Mouse (Mus musculus) kidney, adult 2 months (tissue): ENCODE data around the gene Dgke. TPM values are rescaled to one million over a fixed set of nuclear protein-coding genes. Genes with fewer than 3 reads are reported as not detected.
A peak's percentile ranks its signal among the peaks of the same experiment; 100 is the strongest.
"Not testable (repeated sequence)": the region's sequence is repeated elsewhere in the genome, so short reads cannot be mapped to it uniquely, and the experiment has no call there.

Source experiments
- DNase-seq: peaks from one replicate; pipeline ENCODE4 v3.0.0; 2021
- H3K27ac ChIP-seq: fragments of 200-500 bp; 2 replicates; pipeline ENCODE4 v1.5.1; 2012; ENCODE audit warnings: low read depth, low read length, control low read depth, inconsistent platforms; ENCODE audit not compliant: insufficient read depth
- H3K27me3 ChIP-seq: fragments of 200-500 bp; replicated peaks from 2 replicates; pipeline ENCODE4 v1.6.1; 2012; ENCODE audit warnings: mild to moderate bottlenecking, moderate library complexity, low read length, inconsistent platforms; ENCODE audit not compliant: control insufficient read depth, insufficient read depth
- H3K36me3 ChIP-seq: fragments of 200-500 bp; 2 replicates; pipeline ENCODE4 v1.6.1; 2012; ENCODE audit warnings: mild to moderate bottlenecking, moderate library complexity, low read length, inconsistent platforms; ENCODE audit not compliant: control insufficient read depth, insufficient read depth
- H3K4me1 ChIP-seq: fragments of 200-500 bp; 2 replicates; pipeline ENCODE4 v1.6.1; 2011; ENCODE audit warnings: low read length; ENCODE audit not compliant: control insufficient read depth, insufficient read depth
- H3K4me3 ChIP-seq: fragments of 200-500 bp; 2 replicates; pipeline ENCODE4 v1.5.1; 2011; ENCODE audit warnings: mild to moderate bottlenecking, low read depth, low read length, control low read depth; ENCODE audit not compliant: insufficient read depth
- CTCF ChIP-seq: fragments of 200-500 bp; conservative IDR thresholded peaks from 2 replicates; pipeline ENCODE4 v1.5.1; 2011; ENCODE audit warnings: low read depth, mild to moderate bottlenecking, control low read depth, low read length, moderate library complexity, mixed read lengths; ENCODE audit not compliant: insufficient read depth, insufficient read length
- POLR2A ChIP-seq: fragments of 200-500 bp; IDR thresholded peaks from one replicate; pipeline ENCODE4 v1.6.1; 2011; ENCODE audit warnings: low read depth, low read length, control low read depth
- WGBS: fragments of 180-500 bp; shearing (Covaris S2); methylation state at CpG from one replicate; pipeline ENCODE4 v1.1.7; 2018; 5-methylcytosine and 5-hydroxymethylcytosine counted together
- polyA plus RNA-seq: library from polyadenylated mRNA; depleted of rRNA; stranded (reverse); fragments of >200 nt; gene quantifications from 2 replicates; pipeline ENCODE4 v1.2.3, GENCODE M21; 2012

The Dgke gene
- polyA plus RNA-seq, 1 experiment, result 2.4 TPM

GRCm38 (mm10) chr11:89098930-89099329, 32.3 kb upstream of the Dgke start:
- no peak for DNase-seq
- Histone ChIP-seq H3K4me1 (no peaks in the 10 kb centered on the region), H3K27ac (no peak overlapping the region), H3K36me3 (no peaks in the 10 kb centered on the region), H3K4me3 (no peak overlapping the region), H3K27me3 (no peaks in the 10 kb centered on the region)
- TF ChIP-seq CTCF, result no peak
- no peak for TF ChIP-seq POLR2A
- 64% methylated on average over 6 of the region's 6 CpGs for WGBS

DNA sequence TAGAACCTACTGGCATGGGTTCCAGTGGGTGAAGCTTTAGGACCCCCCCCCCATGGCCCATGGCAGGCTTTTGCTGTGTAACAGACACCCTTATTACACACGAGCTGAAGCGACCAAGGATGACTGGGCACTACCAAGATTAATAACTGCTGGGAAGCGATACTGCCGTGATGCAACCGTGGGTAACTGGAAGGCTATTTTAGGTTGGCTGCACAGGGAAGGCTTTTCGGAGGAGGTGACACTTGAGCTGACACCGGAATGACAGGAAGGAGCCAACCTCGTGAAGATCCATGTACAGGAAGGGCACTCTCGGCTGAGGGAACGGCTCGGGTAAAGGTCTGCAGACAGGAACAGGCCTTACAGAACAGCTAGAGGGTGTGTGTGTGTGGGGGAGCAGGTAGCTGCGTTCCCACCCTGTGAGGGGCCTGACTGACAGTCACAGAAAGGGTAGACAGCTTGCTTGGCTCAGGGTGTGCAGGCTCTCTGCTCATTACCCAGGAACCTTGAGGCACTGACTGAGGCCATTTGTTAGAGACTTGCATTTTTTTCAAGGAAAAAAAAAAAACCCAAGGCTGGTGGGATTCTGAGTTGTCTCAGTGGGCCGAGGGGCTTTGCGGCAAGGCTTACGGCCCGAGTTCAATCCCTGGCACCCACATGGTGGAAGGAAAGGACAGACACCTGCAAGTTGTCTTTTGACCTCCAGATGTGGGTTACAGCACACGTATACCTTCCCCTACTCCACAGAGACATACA, 31.6 kb upstream of the Dgke start:
- Histone ChIP-seq H3K36me3 (no peaks in the 10 kb centered on the region), H3K27ac (no peak overlapping the region), H3K27me3 (no peaks in the 10 kb centered on the region), H3K4me1 (no peaks in the 10 kb centered on the region), H3K4me3 (no peak overlapping the region)
- TF ChIP-seq CTCF, result no peak
- TF ChIP-seq POLR2A, result no peak
- WGBS, result 50% methylated on average over 17 of the region's 17 CpGs
- DNase-seq, result no peak

- not testable (repeated sequence) for H3K27ac ChIP-seq, H3K36me3 ChIP-seq, H3K4me3 ChIP-seq, H3K27me3 ChIP-seq, H3K4me1 ChIP-seq, DNase-seq
- WGBS, result 92% methylated on average over 10 of the region's 10 CpGs
These were observed 30.6 kb upstream of the Dgke start for GRCm38 (mm10) chr11:89097292-89097691.

GRCm38 (mm10) chr11:89095306-89095705, 28.7 kb upstream of the Dgke start:
- 68% methylated on average over 3 of the region's 3 CpGs for WGBS
- Histone ChIP-seq H3K27ac (no peak overlapping the region), H3K4me3 (no peak overlapping the region)

DNA sequence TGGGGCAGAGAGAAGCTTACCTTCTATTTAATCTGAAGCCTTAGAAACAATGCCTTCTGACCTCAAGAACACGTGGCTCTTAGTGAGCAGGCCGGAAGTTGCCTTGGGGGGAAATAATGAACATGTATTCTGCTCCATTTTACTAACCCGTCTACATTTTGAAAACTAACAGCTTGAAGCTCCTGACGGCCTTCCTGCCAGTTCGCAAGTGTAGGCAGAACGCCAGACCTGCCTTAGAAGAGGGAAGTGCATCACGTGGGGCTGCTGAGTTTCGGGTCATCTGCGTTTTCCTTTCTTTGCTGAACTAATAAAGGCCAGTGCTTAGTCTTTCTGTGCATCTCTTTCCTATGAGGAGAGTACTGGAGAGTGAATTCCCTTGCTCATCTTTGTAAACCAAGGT, 26.1 kb upstream of the Dgke start:
- TF ChIP-seq CTCF, result no peak
- no peak for TF ChIP-seq POLR2A
- Histone ChIP-seq H3K27ac (no peak overlapping the region), H3K4me1 (no peaks in the 10 kb centered on the region), H3K36me3 (no peaks in the 10 kb centered on the region), H3K27me3 (no peaks in the 10 kb centered on the region), H3K4me3 (no peak overlapping the region)
- DNase-seq, result peak; percentile 65
- 57% methylated on average over 9 of the region's 9 CpGs for WGBS

More at GRCm38 (mm10) chr11:89095306-89095705, 28.7 kb upstream of the Dgke start:
- H3K36me3 ChIP-seq, result no peaks in the 10 kb centered on the region
- TF ChIP-seq POLR2A, result no peak
- TF ChIP-seq CTCF, result no peak
- no peaks in the 10 kb centered on the region for H3K27me3 ChIP-seq
- DNase-seq, result no peak
- no peaks in the 10 kb centered on the region for H3K4me1 ChIP-seq

- WGBS, result 94% methylated on average over 6 of the region's 7 CpGs
- DNase-seq, result not testable (repeated sequence)
These were observed 23.7 kb upstream of the Dgke start for GRCm38 (mm10) chr11:89090359-89090758.

GRCm38 (mm10) chr11:89088754-89089153, 22.1 kb upstream of the Dgke start:
- no peak overlapping the region for H3K4me3 ChIP-seq
- no peak for DNase-seq
- no peak overlapping the region for H3K27ac ChIP-seq
- H3K4me1 ChIP-seq, result no peaks in the 10 kb centered on the region
- TF ChIP-seq POLR2A, result no peak
- TF ChIP-seq CTCF, result peak; percentile 25; the same call in 1 of the 2 replicates
- no peaks in the 10 kb centered on the region for H3K27me3 ChIP-seq
- H3K36me3 ChIP-seq, result no peaks in the 10 kb centered on the region
- 93% methylated on average over 4 of the region's 4 CpGs for WGBS

More at GRCm38 (mm10) chr11:89090359-89090758, 23.7 kb upstream of the Dgke start:
- H3K36me3 ChIP-seq, H3K27ac ChIP-seq, H3K27me3 ChIP-seq, H3K4me1 ChIP-seq, H3K4me3 ChIP-seq: not testable (repeated sequence)

DNA sequence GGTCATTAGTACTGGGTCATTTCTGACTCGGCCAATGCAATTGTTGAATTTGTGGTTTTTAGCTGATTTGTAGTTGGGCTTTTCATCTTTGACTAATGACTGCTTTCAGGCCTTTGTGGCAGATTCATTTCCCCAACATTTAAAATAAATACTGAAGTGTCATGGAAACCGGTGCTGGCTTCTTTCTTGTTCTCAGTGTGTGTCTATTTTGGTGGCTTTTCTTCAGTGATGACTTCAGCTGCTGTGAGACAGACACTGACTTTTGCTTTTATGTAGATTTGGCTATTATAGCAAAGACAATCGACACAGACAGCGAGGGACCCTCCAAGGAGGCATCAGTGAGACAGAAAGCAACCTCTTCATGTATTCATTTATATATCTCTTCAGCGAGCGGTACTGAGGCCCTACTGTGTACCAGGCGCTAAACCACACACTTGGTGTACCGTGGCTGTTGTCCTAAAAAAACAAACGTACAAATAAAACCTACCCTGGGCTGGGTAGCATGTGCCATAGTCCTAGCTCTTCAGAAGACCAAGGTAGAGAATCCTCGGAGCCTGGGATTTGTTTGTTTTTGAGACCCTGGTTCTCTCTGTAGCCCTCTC, 19.7 kb upstream of the Dgke start:
- 72% methylated on average over 10 of the region's 10 CpGs for WGBS
- DNase-seq, result no peak

More for the DNA sequence above, 19.7 kb upstream of the Dgke start:
- Histone ChIP-seq H3K4me3 (no peak overlapping the region), H3K4me1 (no peaks in the 10 kb centered on the region), H3K27ac (no peak overlapping the region), H3K36me3 (no peaks in the 10 kb centered on the region), H3K27me3 (no peaks in the 10 kb centered on the region)
- TF ChIP-seq CTCF, result no peak
- no peak for TF ChIP-seq POLR2A
